Mouse (Mus musculus) heart, postnatal 0 days (tissue): Measurements from ENCODE around the gene Prkcb. TPM values are rescaled to one million over a fixed set of nuclear protein-coding genes. Genes with fewer than 3 reads are reported as not detected.
A peak's percentile ranks its signal among the peaks of the same experiment; 100 is the strongest.

Source experiments
- ATAC-seq: fragments of 200-750 bp; cut with Nextera tagmentation; 2 replicates; pipeline ENCODE4 v1.8.0; 2017; ENCODE audit warnings: low read depth, moderate number of reproducible peaks, moderate library complexity; ENCODE audit not compliant: insufficient read depth
- DNase-seq: peaks from one replicate; pipeline ENCODE4 v3.0.0-alpha.2; 2016; ENCODE audit warnings: low spot score
- H3K27ac ChIP-seq: fragments of 300-500 bp; sonication (generic); 2 replicates; pipeline ENCODE4 v1.5.1; 2014; ENCODE audit warnings: low read depth, mild to moderate bottlenecking
- H3K27me3 ChIP-seq: fragments of 300-500 bp; sonication (generic); 2 replicates; pipeline ENCODE4 v1.6.1; 2014; ENCODE audit warnings: low read length, mixed read lengths; ENCODE audit not compliant: control insufficient read depth, insufficient read depth
- H3K36me3 ChIP-seq: fragments of 300-500 bp; sonication (generic); replicated peaks from 2 replicates; pipeline ENCODE4 v1.6.1; 2014; ENCODE audit warnings: low read length, mixed read lengths; ENCODE audit not compliant: control insufficient read depth, insufficient read depth
- H3K4me1 ChIP-seq: fragments of 300-500 bp; sonication (generic); 2 replicates; pipeline ENCODE4 v1.6.1; 2014; ENCODE audit warnings: antibody characterized with exemption; ENCODE audit not compliant: control insufficient read depth, insufficient read depth
- H3K4me2 ChIP-seq: fragments of 300-500 bp; sonication (generic); 2 replicates; pipeline ENCODE4 v1.6.1; 2014; ENCODE audit warnings: low read depth, mild to moderate bottlenecking, low read length, moderate library complexity
- H3K4me3 ChIP-seq: fragments of 300-500 bp; sonication (generic); 2 replicates; pipeline ENCODE4 v1.5.1; 2014; ENCODE audit warnings: low read depth, low read length
- H3K9ac ChIP-seq: fragments of 300-500 bp; sonication (generic); replicated peaks from 2 replicates; pipeline ENCODE4 v1.6.1; 2014; ENCODE audit warnings: low read depth, low read length, mixed read lengths
- H3K9me3 ChIP-seq: fragments of 300-500 bp; sonication (generic); replicated peaks from 2 replicates; pipeline ENCODE4 v1.6.1; 2016; ENCODE audit warnings: low read length; ENCODE audit not compliant: control insufficient read depth
- CTCF ChIP-seq: IDR thresholded peaks from 2 replicates; pipeline ENCODE4 v1.5.1; 2016; ENCODE audit warnings: antibody characterized with exemption, control low read depth, low read depth
- EP300 ChIP-seq: IDR thresholded peaks from 2 replicates; pipeline ENCODE4 v1.6.1; 2016; ENCODE audit warnings: antibody characterized with exemption, low read depth
- WGBS: fragments of 180-500 bp; shearing (Covaris S2); extraction: QIAGEN DNeasy Blood & Tissue Kit; methylation state at CpG from one replicate; pipeline ENCODE4 v1.1.7; 2014; 5-methylcytosine and 5-hydroxymethylcytosine counted together
- polyA plus RNA-seq: library from polyadenylated mRNA; unstranded; fragments of >200 nt; fragmentation: Nextera tagmentation; extraction: Ambion mirVana; gene quantifications from 2 replicates; pipeline ENCODE4 v1.2.1, GENCODE M21; 2015
- total RNA-seq: library from RNA; depleted of rRNA; stranded (reverse); fragments of >200 nt; gene quantifications from 2 replicates; pipeline ENCODE4 v1.2.3, GENCODE M21; 2014; ENCODE audit warnings: low replicate concordance

Gene Prkcb
- total and polyA plus RNA-seq, 2 experiments from 2014 or later: 1.1 to 1.9 TPM

GRCm38 (mm10) chr7:122595897-122596296 lies 307.3 kb downstream of the Prkcb start:
- no peak for TF ChIP-seq CTCF
- TF ChIP-seq EP300: no peak
- ATAC-seq: no peak
- peaks cover 3% of the 10 kb centered on the region; the same call in 1 of the 2 replicates for H3K4me1 ChIP-seq
- no peak overlapping the region for H3K4me2 ChIP-seq
- DNase-seq: peak; percentile 31
- H3K4me3 ChIP-seq: no peak overlapping the region
- 33% methylated on average over 10 of the region's 10 CpGs for WGBS
- H3K9me3 ChIP-seq: no peaks in the 10 kb centered on the region
- no peaks in the 10 kb centered on the region for H3K36me3 ChIP-seq
- H3K9ac ChIP-seq: no peak overlapping the region
- no peaks in the 10 kb centered on the region for H3K27me3 ChIP-seq
- H3K27ac ChIP-seq: no peak overlapping the region

- WGBS: 74% methylated on average over 9 of the region's 9 CpGs
- ATAC-seq (no peak), DNase-seq (no peak)
- TF ChIP-seq EP300 (no peak), CTCF (no peak)
- Histone ChIP-seq H3K27me3 (no peaks in the 10 kb centered on the region), H3K4me1 (peaks cover 3% of the 10 kb centered on the region; the same call in 1 of the 2 replicates), H3K4me3 (no peak overlapping the region), H3K4me2 (no peak overlapping the region), H3K9ac (no peak overlapping the region), H3K27ac (no peak overlapping the region), H3K36me3 (no peaks in the 10 kb centered on the region), H3K9me3 (no peaks in the 10 kb centered on the region)
These were observed 308.1 kb downstream of the Prkcb start for GRCm38 (mm10) chr7:122596596-122597170.

DNA sequence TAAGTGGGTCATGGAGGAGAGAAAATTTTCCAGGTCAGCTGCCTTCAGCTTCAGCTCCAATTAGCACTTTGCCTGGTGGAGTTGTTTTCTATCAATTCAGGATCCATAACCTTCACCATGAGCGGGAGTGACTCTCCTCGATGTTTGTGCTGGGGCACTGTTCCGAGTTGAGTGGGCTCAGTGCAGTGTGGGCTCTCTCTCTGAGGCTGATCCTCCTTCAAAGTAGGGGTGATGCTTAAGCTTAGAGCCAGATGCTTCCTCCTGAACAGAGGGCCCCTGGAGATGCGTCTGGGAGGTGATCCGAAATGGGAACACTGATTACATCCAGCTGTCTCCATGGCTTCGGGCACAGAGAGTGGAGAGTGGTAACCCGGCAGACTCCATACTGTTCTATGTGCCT lies 308.8 kb downstream of the Prkcb start:
- DNase-seq: no peak
- Histone ChIP-seq H3K4me1 (peaks cover 3% of the 10 kb centered on the region; the same call in 1 of the 2 replicates), H3K27me3 (no peaks in the 10 kb centered on the region), H3K4me2 (no peak overlapping the region), H3K36me3 (no peaks in the 10 kb centered on the region), H3K9me3 (no peaks in the 10 kb centered on the region), H3K4me3 (no peak overlapping the region), H3K9ac (no peak overlapping the region), H3K27ac (no peak overlapping the region)
- no peak for TF ChIP-seq EP300
- no peak for TF ChIP-seq CTCF
- 71% methylated on average over 7 of the region's 7 CpGs for WGBS
- ATAC-seq: no peak

GRCm38 (mm10) chr7:122600856-122601255 lies 312.3 kb downstream of the Prkcb start:
- no peaks in the 10 kb centered on the region for H3K9me3 ChIP-seq

DNA sequence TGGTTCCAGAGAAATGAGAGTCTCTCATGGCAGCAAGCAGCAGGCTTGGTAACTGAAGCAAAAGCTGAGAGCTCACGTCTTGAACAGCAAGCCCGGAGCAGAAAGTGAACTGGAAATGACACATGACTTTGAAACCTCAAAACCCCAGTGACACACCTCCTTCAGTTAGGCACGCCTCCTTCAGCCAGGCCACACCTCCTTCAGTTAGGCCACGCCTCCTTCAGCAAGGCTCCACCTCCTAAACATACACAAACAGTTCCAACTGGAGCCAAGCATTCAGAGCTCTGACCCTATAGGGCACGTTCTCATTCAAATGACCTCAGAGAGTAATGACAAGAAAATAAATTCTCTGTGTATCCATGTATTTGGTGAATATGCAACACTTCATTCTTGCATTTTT lies 316.5 kb downstream of the Prkcb start:
- no peak overlapping the region for H3K4me2 ChIP-seq
- DNase-seq (no peak), ATAC-seq (no peak)
- H3K9me3 ChIP-seq: no peaks in the 10 kb centered on the region
- WGBS: 76% methylated on average over 5 of the region's 5 CpGs
- no peak overlapping the region for H3K9ac ChIP-seq
- H3K27ac ChIP-seq: no peak overlapping the region
- no peak overlapping the region for H3K4me3 ChIP-seq
- no peaks in the 10 kb centered on the region for H3K4me1 ChIP-seq
- no peaks in the 10 kb centered on the region for H3K27me3 ChIP-seq
- TF ChIP-seq CTCF (no peak), EP300 (no peak)
- H3K36me3 ChIP-seq: no peaks in the 10 kb centered on the region

More at GRCm38 (mm10) chr7:122600856-122601255, 312.3 kb downstream of the Prkcb start:
- H3K27ac ChIP-seq: no peak overlapping the region
- ATAC-seq (no peak), DNase-seq (no peak)
- peaks cover under 1% of the 10 kb centered on the region; the same call in 1 of the 2 replicates for H3K4me1 ChIP-seq
- H3K9ac ChIP-seq: no peak overlapping the region
- H3K27me3 ChIP-seq: no peaks in the 10 kb centered on the region
- H3K4me3 ChIP-seq: no peak overlapping the region
- TF ChIP-seq EP300: no peak
- TF ChIP-seq CTCF: no peak
- H3K36me3 ChIP-seq: no peaks in the 10 kb centered on the region
- H3K4me2 ChIP-seq: no peak overlapping the region
- WGBS: 75% methylated on average over 7 of the region's 7 CpGs

DNA sequence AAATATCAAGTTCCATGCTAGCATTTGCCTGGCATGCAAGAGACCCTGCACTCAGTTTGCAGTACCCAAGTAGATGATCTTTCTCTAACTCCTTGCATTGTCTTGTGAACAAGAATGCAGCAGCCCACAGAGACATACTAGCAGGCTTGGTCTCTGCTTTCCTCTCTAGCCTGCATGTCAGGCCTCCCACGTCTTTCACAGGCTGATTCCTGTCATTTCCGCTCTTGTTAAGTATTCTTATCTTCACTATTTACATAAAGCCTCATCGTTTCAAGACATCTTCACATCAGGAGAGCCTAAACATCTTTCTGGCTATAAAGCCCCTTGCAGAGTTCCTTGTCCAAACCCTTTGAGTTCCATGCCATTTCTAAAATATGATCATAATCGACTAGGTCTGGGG lies 320.9 kb downstream of the Prkcb start:
- ATAC-seq (no peak), DNase-seq (no peak)
- Histone ChIP-seq H3K27ac (no peak overlapping the region), H3K4me1 (no peaks in the 10 kb centered on the region), H3K4me2 (no peak overlapping the region), H3K36me3 (no peaks in the 10 kb centered on the region), H3K9me3 (no peaks in the 10 kb centered on the region), H3K9ac (no peak overlapping the region), H3K27me3 (no peaks in the 10 kb centered on the region), H3K4me3 (no peak overlapping the region)
- WGBS: 55% methylated on average over 4 of the region's 4 CpGs
- TF ChIP-seq EP300 (no peak), CTCF (no peak)
